Mouse (Mus musculus) kidney, embryonic 16.5 days (tissue): Measurements from ENCODE around the gene Nkap. TPM values are rescaled to one million over a fixed set of nuclear protein-coding genes. Genes with fewer than 3 reads are reported as not detected.
"Not testable (repeated sequence)": the region's sequence is repeated elsewhere in the genome, so short reads cannot be mapped to it uniquely, and the experiment has no call there.

ENCODE experiments used
- ATAC-seq: fragments of 200-750 bp; cut with Nextera tagmentation; 2 replicates; pipeline ENCODE4 v1.8.0; 2017; ENCODE audit warnings: moderate TSS enrichment; ENCODE audit not compliant: low FRiP score, low TSS enrichment
- H3K27ac ChIP-seq: fragments of 300-500 bp; sonication (generic); 2 replicates; pipeline ENCODE4 v1.5.1; 2014; ENCODE audit warnings: low read length
- H3K27me3 ChIP-seq: fragments of 300-500 bp; sonication (generic); 2 replicates; pipeline ENCODE4 v1.6.1; 2014; ENCODE audit warnings: low read length, control low read depth, mixed read lengths; ENCODE audit not compliant: insufficient read depth
- H3K36me3 ChIP-seq: fragments of 300-500 bp; sonication (generic); 2 replicates; pipeline ENCODE4 v1.6.1; 2014; ENCODE audit warnings: low read length, control low read depth, mixed read lengths; ENCODE audit not compliant: insufficient read depth
- H3K4me1 ChIP-seq: fragments of 300-500 bp; sonication (generic); 2 replicates; pipeline ENCODE4 v1.6.1; 2014; ENCODE audit warnings: low read length, control low read depth, mixed read lengths; ENCODE audit not compliant: insufficient read depth
- H3K4me2 ChIP-seq: fragments of 300-500 bp; sonication (generic); replicated peaks from 2 replicates; pipeline ENCODE4 v1.6.1; 2014; ENCODE audit warnings: low read depth, low read length
- H3K4me3 ChIP-seq: fragments of 300-500 bp; sonication (generic); 2 replicates; pipeline ENCODE4 v1.5.1; 2014; ENCODE audit warnings: mild to moderate bottlenecking, low read length
- H3K9ac ChIP-seq: fragments of 300-500 bp; sonication (generic); replicated peaks from 2 replicates; pipeline ENCODE4 v1.6.1; 2014; ENCODE audit warnings: low read length
- H3K9me3 ChIP-seq: fragments of 300-500 bp; sonication (generic); 2 replicates; pipeline ENCODE4 v1.6.1; 2016; ENCODE audit warnings: low read length, control low read depth
- WGBS: fragments of 180-500 bp; shearing (Covaris S2); extraction: QIAGEN DNeasy Blood & Tissue Kit; methylation state at CpG from one replicate; pipeline ENCODE4 v1.1.7; 2014; 5-methylcytosine and 5-hydroxymethylcytosine counted together
- polyA plus RNA-seq: library from polyadenylated mRNA; unstranded; fragments of >200 nt; fragmentation: Nextera tagmentation; extraction: Ambion mirVana; gene quantifications from 2 replicates; pipeline ENCODE4 v1.2.1, GENCODE M21; 2015

Nkap gene
- polyA plus RNA-seq, result 15.7 and 16.6 TPM in 2 replicates

- Histone ChIP-seq H3K9ac (peak within 1 kb of the TSS; percentile 87), H3K9me3 (no peaks in the 10 kb centered on the region), H3K4me2 (peak within 1 kb of the TSS; percentile 57), H3K4me3 (peak within 1 kb of the TSS; percentile 73), H3K36me3 (0 out of 2 replicates have a peak, but pooled peaks cover 2% of the 10 kb centered on the region), H3K27ac (peak within 1 kb of the TSS; percentile 79), H3K4me1 (no peaks in the 10 kb centered on the region), H3K27me3 (no peaks in the 10 kb centered on the region)
- ATAC-seq, result peak; percentile 91; the same call in 1 of the 2 replicates
- 16% methylated on average over 57 of the region's 58 CpGs for WGBS
Measured at GRCm38 (mm10) chrX:37126671-37127358, at the start of gene Nkap. TSS of gene Nkap (plus strand) at chrX:37126795.

GRCm38 (mm10) chrX:37080345-37080744 lies 46.2 kb upstream of the Nkap start:
- H3K36me3 ChIP-seq, result peaks cover 11% of the 10 kb centered on the region; the same call in 1 of the 2 replicates
- H3K27me3 ChIP-seq, H3K9ac ChIP-seq, H3K27ac ChIP-seq, H3K9me3 ChIP-seq, H3K4me3 ChIP-seq, H3K4me2 ChIP-seq, H3K4me1 ChIP-seq, ATAC-seq: not testable (repeated sequence)
- 68% methylated on average over 3 of the region's 4 CpGs for WGBS

- Histone ChIP-seq H3K36me3 (peaks cover 11% of the 10 kb centered on the region; the same call in 1 of the 2 replicates), H3K9me3 (no peaks in the 10 kb centered on the region), H3K4me3 (no peak overlapping the region), H3K9ac (no peak overlapping the region), H3K4me1 (no peaks in the 10 kb centered on the region), H3K4me2 (no peak overlapping the region), H3K27me3 (no peaks in the 10 kb centered on the region), H3K27ac (no peak overlapping the region)
- WGBS, result 64% methylated on average over 6 of the region's 6 CpGs
- ATAC-seq, result no peak
Measured at GRCm38 (mm10) chrX:37081194-37081593, 45.4 kb upstream of the Nkap start.

GRCm38 (mm10) chrX:37084318-37084926 lies 42.2 kb upstream of the Nkap start:
- H3K4me3 ChIP-seq, result peak overlapping the region; percentile 66
- peak overlapping the region; percentile 94 for H3K27ac ChIP-seq
- H3K4me1 ChIP-seq, result no peaks in the 10 kb centered on the region
- ATAC-seq, result peak; percentile 8; the same call in 1 of the 2 replicates
- peak overlapping the region; percentile 68 for H3K4me2 ChIP-seq
- no peaks in the 10 kb centered on the region for H3K27me3 ChIP-seq
- H3K9ac ChIP-seq, result peak overlapping the region; percentile 83
- WGBS, result 28% methylated on average over 19 of the region's 19 CpGs
- no peaks in the 10 kb centered on the region for H3K9me3 ChIP-seq
- peaks cover 11% of the 10 kb centered on the region; the same call in 1 of the 2 replicates for H3K36me3 ChIP-seq

GRCm38 (mm10) chrX:37084927-37085660 lies 41.5 kb upstream of the Nkap start, which contains the start of gene Rpl39:
TSS of gene Rpl39 (minus strand) at chrX:37085402.
- 19% methylated on average over 38 of the region's 38 CpGs for WGBS
- Histone ChIP-seq H3K4me2 (peak within 1 kb of the TSS; percentile 68), H3K9me3 (no peaks in the 10 kb centered on the region), H3K9ac (peak within 1 kb of the TSS; percentile 83), H3K4me3 (peak within 1 kb of the TSS; percentile 66), H3K36me3 (peaks cover 11% of the 10 kb centered on the region; the same call in 1 of the 2 replicates), H3K27ac (peak within 1 kb of the TSS; percentile 94), H3K27me3 (no peaks in the 10 kb centered on the region), H3K4me1 (no peaks in the 10 kb centered on the region)
- ATAC-seq, result peak; percentile 94

GRCm38 (mm10) chrX:37085665-37086064 lies 40.9 kb upstream of the Nkap start:
- Histone ChIP-seq H3K4me1 (no peaks in the 10 kb centered on the region), H3K9me3 (no peaks in the 10 kb centered on the region), H3K27me3 (no peaks in the 10 kb centered on the region), H3K4me3 (peak overlapping the region; percentile 66), H3K9ac (peak overlapping the region; percentile 68), H3K27ac (peak overlapping the region; percentile 94), H3K4me2 (peak overlapping the region; percentile 47), H3K36me3 (peaks cover 11% of the 10 kb centered on the region; the same call in 1 of the 2 replicates)
- ATAC-seq, result peak; percentile 46; the same call in 1 of the 2 replicates
- 25% methylated on average over 9 of the region's 9 CpGs for WGBS

- H3K9me3 ChIP-seq, result no peaks in the 10 kb centered on the region
- 81% methylated on average over 1 of the region's 1 CpGs for WGBS
- H3K27me3 ChIP-seq, result no peaks in the 10 kb centered on the region
- no peak for ATAC-seq
- no peak overlapping the region for H3K4me2 ChIP-seq
- no peak overlapping the region for H3K27ac ChIP-seq
- no peak overlapping the region for H3K9ac ChIP-seq
- H3K4me3 ChIP-seq, result no peak overlapping the region
- H3K36me3 ChIP-seq, result 0 out of 2 replicates have a peak, but pooled peaks cover 6% of the 10 kb centered on the region
- no peaks in the 10 kb centered on the region for H3K4me1 ChIP-seq
Measured at GRCm38 (mm10) chrX:37088778-37089177, 37.8 kb upstream of the Nkap start.

GRCm38 (mm10) chrX:37091457-37091856 lies 35.1 kb upstream of the Nkap start:
- no peaks in the 10 kb centered on the region for H3K4me1 ChIP-seq
- WGBS, result 84% methylated on average over 3 of the region's 3 CpGs
- no peak overlapping the region for H3K4me2 ChIP-seq
- no peak for ATAC-seq
- no peaks in the 10 kb centered on the region for H3K27me3 ChIP-seq
- H3K27ac ChIP-seq, result no peak overlapping the region
- H3K36me3 ChIP-seq, result 0 out of 2 replicates have a peak, but pooled peaks cover 12% of the 10 kb centered on the region
- no peak overlapping the region for H3K9ac ChIP-seq
- H3K9me3 ChIP-seq, result no peaks in the 10 kb centered on the region
- H3K4me3 ChIP-seq, result no peak overlapping the region

GRCm38 (mm10) chrX:37095106-37095768 lies 31.4 kb upstream of the Nkap start:
- H3K4me2 ChIP-seq, result no peak overlapping the region
- H3K9me3 ChIP-seq, result no peaks in the 10 kb centered on the region
- H3K9ac ChIP-seq, result no peak overlapping the region
- H3K4me3 ChIP-seq, result no peak overlapping the region
- 90% methylated on average over 11 of the region's 11 CpGs for WGBS
- peaks cover 22% of the 10 kb centered on the region; the same call in 1 of the 2 replicates for H3K36me3 ChIP-seq
- no peak overlapping the region for H3K27ac ChIP-seq
- no peaks in the 10 kb centered on the region for H3K4me1 ChIP-seq
- ATAC-seq, result no peak
- H3K27me3 ChIP-seq, result no peaks in the 10 kb centered on the region
